Mouse (Mus musculus): ENCODE data around the gene Zcchc7. TPM values are rescaled to one million over a fixed set of nuclear protein-coding genes. Genes with fewer than 3 reads are reported as not detected.
"Not testable (repeated sequence)": the region's sequence is repeated elsewhere in the genome, so short reads cannot be mapped to it uniquely, and the experiment has no call there.

Zcchc7 gene
- polyA plus RNA-seq, 2 experiments = 8.8 to 12.3 TPM

DNA sequence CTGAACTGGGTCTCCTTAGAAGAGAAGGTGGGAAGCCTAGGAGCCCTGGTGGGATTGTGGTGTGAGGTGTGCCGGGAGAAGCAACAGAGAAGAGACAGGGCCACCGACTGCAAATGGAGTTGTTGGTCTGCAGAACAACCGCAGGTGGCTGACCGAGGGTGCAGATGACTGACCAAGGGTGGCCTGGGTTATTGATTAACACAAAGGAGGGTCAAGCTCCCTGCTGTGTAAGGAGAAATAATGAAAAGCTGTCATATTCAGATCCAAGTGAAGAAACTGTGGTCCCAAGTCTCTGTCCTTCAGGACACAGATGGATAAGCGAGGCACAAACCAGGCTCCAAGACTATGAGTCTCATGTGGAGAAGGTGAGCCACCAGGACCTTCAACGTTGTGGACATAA lies 187.8 kb downstream of the Zcchc7 start:
- no peak overlapping the region for H3K9ac ChIP-seq (replicated peaks)
- H3K4me2 ChIP-seq (ENCODE audit: low read depth) = no peak overlapping the region
- 68% methylated on average over 6 of the region's 6 CpGs for WGBS (ENCODE audit: insufficient replicate concordance)
- no peak overlapping the region for H3K27ac ChIP-seq
- no peaks in the 10 kb centered on the region for H3K27me3 ChIP-seq (ENCODE audit: control insufficient read depth, insufficient read depth, low read length)
- no peak for ATAC-seq (ENCODE audit: insufficient read depth)
- H3K36me3 ChIP-seq (replicated peaks; ENCODE audit: control insufficient read depth, insufficient read depth, low read depth) = no peaks in the 10 kb centered on the region
- DNase-seq (ENCODE audit: low read depth in 3 of 3, low spot score in 3 of 3) = no peak
- no peak overlapping the region for H3K4me3 ChIP-seq (ENCODE audit: insufficient read depth in 1 of 2, low read depth in 2 of 2, low read length in 2 of 2)
- no peak for TF ChIP-seq CTCF (IDR thresholded peaks at IDR 0.05; ENCODE audit: low read depth)
- no peak for TF ChIP-seq EP300 (IDR thresholded peaks at IDR 0.05; ENCODE audit: low read depth)
- peaks cover 0 to 5% of the 10 kb centered on the region in 2 experiments; a peak in 1 of 4 replicates for H3K4me1 ChIP-seq (replicated peaks; ENCODE audit: control insufficient read depth in 2 of 2, insufficient read depth in 2 of 2, low read length in 1 of 2)
- H3K9me3 ChIP-seq (ENCODE audit: control insufficient read depth, low read length) = no peaks in the 10 kb centered on the region

DNA sequence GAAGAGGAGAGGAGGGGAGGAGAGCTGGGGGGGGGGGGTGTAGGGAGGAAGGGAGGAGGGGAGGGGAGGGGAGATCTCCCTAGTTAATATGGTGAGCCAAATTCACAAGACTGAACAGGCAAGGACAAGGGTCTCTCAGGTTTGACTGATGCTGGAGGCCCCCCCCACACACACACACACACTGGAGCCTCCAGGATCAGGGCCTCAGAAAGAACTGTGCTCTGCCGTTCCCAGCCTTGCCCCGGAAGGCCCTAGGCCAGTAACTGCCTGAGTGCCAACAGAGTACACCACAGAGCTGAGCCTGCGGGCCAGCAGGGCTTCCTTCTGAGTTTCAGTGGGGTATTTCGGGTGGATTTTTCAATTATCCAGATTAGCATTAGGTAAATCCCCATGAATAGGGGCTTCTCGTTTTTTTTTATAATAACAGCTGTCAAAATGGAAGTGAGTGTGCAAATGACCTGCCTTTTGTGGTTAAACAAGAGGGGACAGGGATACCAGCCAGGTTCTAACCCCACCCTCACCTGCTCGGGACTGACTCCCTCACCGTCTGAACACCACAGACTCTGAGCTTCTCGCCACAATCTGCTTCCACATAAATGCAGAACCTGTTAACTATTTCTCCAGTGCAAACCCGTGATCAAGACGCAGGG lies 188.9 kb downstream of the Zcchc7 start:
- no peaks in the 10 kb centered on the region for H3K36me3 ChIP-seq (replicated peaks; ENCODE audit: control insufficient read depth, insufficient read depth, low read depth)
- H3K9ac ChIP-seq (replicated peaks) = no peak overlapping the region
- H3K9me3 ChIP-seq (ENCODE audit: control insufficient read depth, low read length) = no peaks in the 10 kb centered on the region
- no peaks in the 10 kb centered on the region for H3K27me3 ChIP-seq (ENCODE audit: control insufficient read depth, insufficient read depth, low read length)
- H3K4me1 ChIP-seq (replicated peaks; ENCODE audit: control insufficient read depth in 2 of 2, insufficient read depth in 2 of 2, low read length in 1 of 2) = peaks cover 0 to 5% of the 10 kb centered on the region in 2 experiments; a peak in 1 of 4 replicates
- TF ChIP-seq CTCF (IDR thresholded peaks at IDR 0.05; ENCODE audit: low read depth) = no peak
- no peak for TF ChIP-seq EP300 (IDR thresholded peaks at IDR 0.05; ENCODE audit: low read depth)
- no peak overlapping the region for H3K4me2 ChIP-seq (ENCODE audit: low read depth)
- H3K27ac ChIP-seq = no peak overlapping the region
- ATAC-seq (ENCODE audit: insufficient read depth) (no peak), DNase-seq (ENCODE audit: low read depth in 3 of 3, low spot score in 3 of 3) (no peak)
- H3K4me3 ChIP-seq (ENCODE audit: insufficient read depth in 1 of 2, low read depth in 2 of 2, low read length in 2 of 2) = no peak overlapping the region
- WGBS (ENCODE audit: insufficient replicate concordance) = 61% methylated on average over 10 of the region's 10 CpGs

DNA sequence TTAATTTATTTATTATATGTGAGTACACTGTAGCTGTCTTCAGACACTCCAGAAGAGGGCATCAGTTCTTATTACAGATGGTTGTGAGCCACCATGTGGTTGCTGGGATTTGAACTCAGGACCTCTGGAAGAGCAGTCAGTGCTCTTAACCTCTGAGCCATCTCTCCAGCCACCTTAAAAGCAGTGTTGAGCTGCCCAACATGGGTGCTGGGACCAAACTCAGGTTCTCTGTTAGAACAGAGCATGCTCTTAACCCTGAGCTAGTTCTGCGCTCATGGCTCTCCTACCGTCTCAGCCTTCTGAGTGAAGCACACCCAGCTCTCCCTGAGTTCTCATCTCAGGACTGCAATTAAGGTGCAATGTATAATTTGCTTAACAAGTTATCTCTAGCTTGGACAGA lies 190.4 kb downstream of the Zcchc7 start:
- H3K36me3 ChIP-seq (replicated peaks; ENCODE audit: control insufficient read depth, insufficient read depth, low read depth); H3K27me3 ChIP-seq (ENCODE audit: control insufficient read depth, insufficient read depth, low read length); H3K27ac ChIP-seq; ATAC-seq (ENCODE audit: insufficient read depth); H3K4me1 ChIP-seq (replicated peaks; ENCODE audit: control insufficient read depth in 2 of 2, insufficient read depth in 2 of 2, low read length in 1 of 2); H3K9me3 ChIP-seq (ENCODE audit: control insufficient read depth, low read length); H3K4me2 ChIP-seq (ENCODE audit: low read depth); H3K9ac ChIP-seq (replicated peaks); DNase-seq (ENCODE audit: low read depth in 3 of 3, low spot score in 3 of 3); H3K4me3 ChIP-seq (ENCODE audit: insufficient read depth in 1 of 2, low read depth in 2 of 2, low read length in 2 of 2): not testable (repeated sequence)
- 82% methylated on average over 2 of the region's 2 CpGs for WGBS (ENCODE audit: insufficient replicate concordance)

DNA sequence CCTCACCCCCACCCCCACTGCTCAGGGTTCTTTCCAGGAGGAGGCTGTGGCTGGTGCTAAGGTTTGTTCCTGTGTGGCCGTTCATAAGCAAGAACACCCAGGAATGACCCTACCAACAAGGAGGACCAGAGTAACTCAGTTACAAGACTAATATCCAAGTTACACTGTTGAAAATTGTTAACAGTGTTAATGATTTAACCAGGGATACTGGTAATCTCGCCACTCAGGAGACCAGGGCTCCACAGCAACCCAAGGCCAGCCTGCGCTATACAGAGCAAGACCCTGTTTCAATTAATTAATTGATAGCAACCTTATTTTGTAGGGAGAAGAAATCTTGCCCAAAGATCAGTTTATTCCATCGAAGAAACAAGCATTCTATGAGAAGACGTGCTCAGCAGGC lies 191.8 kb downstream of the Zcchc7 start:
- Histone ChIP-seq H3K4me3 (ENCODE audit: insufficient read depth in 1 of 2, low read depth in 2 of 2, low read length in 2 of 2) (no peak overlapping the region), H3K27me3 (ENCODE audit: control insufficient read depth, insufficient read depth, low read length) (no peaks in the 10 kb centered on the region), H3K9ac (replicated peaks) (no peak overlapping the region), H3K4me1 (replicated peaks; ENCODE audit: control insufficient read depth in 2 of 2, insufficient read depth in 2 of 2, low read length in 1 of 2) (peaks cover 0 to 3% of the 10 kb centered on the region in 2 experiments; a peak in 1 of 4 replicates), H3K4me2 (ENCODE audit: low read depth) (no peak overlapping the region), H3K27ac (no peak overlapping the region), H3K9me3 (ENCODE audit: control insufficient read depth, low read length) (no peaks in the 10 kb centered on the region), H3K36me3 (replicated peaks; ENCODE audit: control insufficient read depth, insufficient read depth, low read depth) (no peaks in the 10 kb centered on the region)
- no peak for TF ChIP-seq CTCF (IDR thresholded peaks at IDR 0.05; ENCODE audit: low read depth)
- TF ChIP-seq EP300 (IDR thresholded peaks at IDR 0.05; ENCODE audit: low read depth) = no peak
- DNase-seq (ENCODE audit: low read depth in 3 of 3, low spot score in 3 of 3) (no peak), ATAC-seq (ENCODE audit: insufficient read depth) (no peak)
- WGBS (ENCODE audit: insufficient replicate concordance) = 69% methylated on average over 5 of the region's 5 CpGs

DNA sequence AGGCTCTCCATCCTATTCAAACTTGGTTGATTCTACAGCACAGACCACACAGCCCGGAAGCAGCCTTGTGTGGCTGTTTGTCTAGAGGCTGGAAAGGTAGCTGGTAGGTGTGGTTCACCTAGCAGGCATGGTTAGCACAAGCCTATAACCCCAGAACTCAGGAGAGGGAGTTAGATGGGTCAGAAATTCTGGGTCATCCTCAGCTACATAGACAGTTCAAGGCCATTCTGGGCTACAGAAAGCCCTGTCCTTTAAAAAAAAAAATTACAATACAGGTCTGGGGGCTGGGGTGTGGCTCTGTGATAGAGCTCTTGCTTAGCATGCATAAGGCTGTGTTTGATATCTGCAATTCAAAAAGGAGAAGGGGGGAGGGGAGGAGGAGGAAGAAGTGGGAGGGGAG lies 192.6 kb downstream of the Zcchc7 start:
- no peak for ATAC-seq (ENCODE audit: insufficient read depth)
- Histone ChIP-seq H3K4me3 (ENCODE audit: insufficient read depth in 1 of 2, low read depth in 2 of 2, low read length in 2 of 2) (no peak overlapping the region), H3K4me1 (replicated peaks; ENCODE audit: control insufficient read depth in 2 of 2, insufficient read depth in 2 of 2, low read length in 1 of 2) (no peaks in the 10 kb centered on the region), H3K27me3 (ENCODE audit: control insufficient read depth, insufficient read depth, low read length) (no peaks in the 10 kb centered on the region), H3K4me2 (ENCODE audit: low read depth) (no peak overlapping the region), H3K36me3 (replicated peaks; ENCODE audit: control insufficient read depth, insufficient read depth, low read depth) (no peaks in the 10 kb centered on the region), H3K27ac (no peak overlapping the region), H3K9ac (replicated peaks) (no peak overlapping the region), H3K9me3 (ENCODE audit: control insufficient read depth, low read length) (no peaks in the 10 kb centered on the region)
- TF ChIP-seq EP300 (IDR thresholded peaks at IDR 0.05; ENCODE audit: low read depth) = no peak
- TF ChIP-seq CTCF (IDR thresholded peaks at IDR 0.05; ENCODE audit: low read depth) = no peak
- DNase-seq (ENCODE audit: low read depth in 3 of 3, low spot score in 3 of 3) = no peak
- whole genome bisulfite sequencing (ENCODE audit: insufficient replicate concordance) = 72% methylated on average over 1 of the region's 1 CpGs

All from liver, embryonic 14.5 days (tissue).